Mouse (Mus musculus) adrenal gland, postnatal 25 days (tissue): Measurements from ENCODE around the gene Tmem74b. TPM values are rescaled to one million over a fixed set of nuclear protein-coding genes. Genes with fewer than 3 reads are reported as not detected.

Experiments
- DNase-seq: peaks from one replicate; pipeline ENCODE4 v3.0.0; 2021; ENCODE audit warnings: mixed read lengths
- long read RNA-seq: library from polyadenylated mRNA; stranded (forward); transcript quantifications from one replicate; pipeline ENCODE4 v2.0.0, GENCODE M21; 2021
- total RNA-seq: library from RNA; stranded (reverse); gene quantifications from 2 replicates; pipeline ENCODE4 v1.2.3, GENCODE M21; 2021

The Tmem74b gene
- 0.90 and 1.4 TPM in 2 replicates for total RNA-seq
- long read RNA-seq, partial matches to known transcripts: 0 of 3 reads
- long read RNA-seq, other reads (novel, unspliced or antisense): 1 of 3 reads

DNA sequence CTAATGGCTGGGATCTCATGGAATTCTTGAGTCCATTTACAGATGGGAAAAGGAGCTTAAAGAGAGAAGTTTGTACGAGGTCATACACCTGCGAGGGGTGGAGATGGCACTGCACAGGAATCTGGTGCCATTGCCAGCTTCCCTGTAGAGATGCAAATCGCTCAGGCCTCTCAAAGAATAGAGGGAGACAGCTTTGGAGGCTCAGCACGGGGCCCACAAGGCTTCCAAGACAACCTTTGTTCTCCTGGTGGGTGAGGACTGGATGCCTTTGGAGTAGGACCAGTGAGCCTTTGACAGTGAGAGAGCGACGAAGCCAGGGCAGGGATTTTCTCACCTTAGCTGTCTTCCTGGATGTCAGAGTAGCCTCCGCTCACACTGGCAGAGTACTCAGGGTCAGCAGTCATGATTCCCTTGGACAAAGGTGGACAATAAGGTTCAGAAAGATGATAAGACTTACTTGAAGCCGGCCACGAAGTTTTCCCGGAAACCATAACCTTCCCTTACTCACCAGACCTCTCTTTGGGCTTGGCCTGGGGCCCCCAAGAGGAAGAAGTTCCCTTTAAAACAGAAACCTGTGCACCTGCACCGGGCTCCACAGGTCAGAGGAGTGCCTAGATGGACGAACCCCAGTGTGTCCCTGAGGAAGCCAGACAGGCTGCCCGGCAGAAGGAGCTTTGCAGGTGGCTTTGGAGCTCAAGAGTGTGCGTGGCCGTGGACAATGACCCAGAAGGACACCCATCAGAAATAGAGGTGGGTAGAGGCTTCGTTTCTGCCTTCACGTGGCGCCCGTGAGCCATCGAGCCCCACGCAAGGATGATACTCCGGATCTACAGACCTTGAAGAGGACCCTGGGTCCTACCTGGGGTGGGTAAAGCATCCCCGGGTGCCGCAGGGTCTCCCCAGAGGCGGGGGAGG, at the start of gene Tmem74b:
Tmem74b (plus strand) TSS at position 778 of the 915 bp plus-strand sequence.
- DNase-seq: peak; percentile 5

DNA sequence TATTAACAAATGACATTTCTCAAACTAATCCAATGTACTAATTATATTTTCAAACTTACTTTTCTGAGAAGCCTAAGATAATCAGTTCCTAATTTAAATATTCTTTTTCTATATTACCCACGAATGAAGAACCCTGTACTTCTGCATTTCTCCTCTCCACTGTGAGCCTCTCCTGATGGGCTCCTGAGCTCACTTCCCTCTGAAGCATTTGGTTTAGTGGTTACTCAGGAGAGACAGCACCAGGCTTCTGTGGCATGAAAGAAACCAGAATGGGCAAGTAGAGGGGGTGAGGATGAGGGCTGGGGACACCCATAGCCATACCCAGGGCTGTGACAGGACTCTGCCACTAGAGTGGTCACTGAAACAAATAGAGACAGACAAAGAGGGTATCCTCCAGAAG, 49.8 kb upstream of the Tmem74b start:
- DNase-seq: no peak

DNA sequence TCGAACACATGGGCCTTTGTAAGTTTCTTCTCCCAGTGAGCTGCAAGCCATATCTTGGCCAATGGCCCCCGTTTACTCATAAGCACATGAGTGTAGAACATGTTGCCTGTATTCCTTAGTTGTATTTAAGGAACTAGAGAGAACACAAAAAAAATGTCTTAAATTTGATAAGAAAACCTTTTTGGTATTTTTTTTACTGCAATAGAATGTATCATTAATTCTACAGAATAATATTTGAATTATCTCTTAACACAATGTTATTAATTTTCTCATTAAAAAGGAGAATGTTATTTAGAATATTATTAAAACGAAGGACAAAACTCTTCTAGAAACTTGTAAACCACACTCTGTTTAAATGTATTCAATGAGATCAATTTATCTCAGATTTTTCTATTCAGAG, 33.4 kb upstream of the Tmem74b start, which contains the start of gene Rad21l:
Rad21l (minus strand) TSS at position 101 of the 400 bp plus-strand sequence.
- no peak for DNase-seq

DNA sequence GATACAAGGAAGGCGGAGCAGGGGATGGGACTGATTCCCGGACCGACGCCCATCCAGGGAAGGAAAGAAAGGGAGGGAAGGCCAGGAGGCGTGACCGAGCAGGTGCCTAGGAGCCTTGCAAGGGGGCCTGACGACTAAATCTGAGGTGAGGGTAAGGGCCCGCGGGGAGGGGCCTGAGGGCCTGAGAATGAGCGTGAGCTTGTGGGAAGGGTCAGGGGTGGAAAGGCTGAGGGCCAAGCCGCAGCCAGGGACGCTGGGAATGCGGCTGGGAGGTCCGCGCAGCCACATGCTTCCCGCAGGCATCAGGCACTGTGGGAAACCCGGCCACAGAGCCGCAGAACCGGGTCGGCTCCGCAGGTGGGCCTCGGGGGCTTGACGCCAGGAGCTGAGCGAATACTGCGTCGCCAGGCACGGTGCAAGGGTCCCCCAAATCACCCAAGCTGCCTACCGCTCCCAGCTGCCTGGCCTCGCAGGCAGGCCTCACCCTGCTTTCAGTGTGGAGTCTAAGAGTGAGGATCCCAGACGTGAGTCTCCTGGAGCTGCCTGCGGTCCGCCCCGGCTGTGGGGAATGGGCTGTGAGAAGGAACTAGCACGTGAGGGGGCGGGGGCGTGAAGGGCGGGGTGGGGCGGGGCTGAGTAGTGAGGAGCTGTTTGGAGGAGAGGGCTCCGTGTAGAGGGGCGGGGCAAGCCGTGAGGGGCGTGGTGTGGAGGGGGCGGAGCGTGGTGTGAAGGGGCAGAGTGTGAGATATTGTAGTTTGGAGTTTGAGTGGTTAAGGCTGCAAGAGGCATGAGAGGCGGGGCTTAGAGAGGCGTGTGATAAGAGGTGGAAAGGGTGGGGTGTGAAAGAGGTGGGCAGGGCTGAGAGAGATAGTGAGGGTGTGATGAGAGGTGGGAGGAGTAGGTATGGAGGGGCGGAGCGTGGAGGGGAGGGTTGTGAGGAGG, 31.5 kb upstream of the Tmem74b start:
- DNase-seq: no peak

DNA sequence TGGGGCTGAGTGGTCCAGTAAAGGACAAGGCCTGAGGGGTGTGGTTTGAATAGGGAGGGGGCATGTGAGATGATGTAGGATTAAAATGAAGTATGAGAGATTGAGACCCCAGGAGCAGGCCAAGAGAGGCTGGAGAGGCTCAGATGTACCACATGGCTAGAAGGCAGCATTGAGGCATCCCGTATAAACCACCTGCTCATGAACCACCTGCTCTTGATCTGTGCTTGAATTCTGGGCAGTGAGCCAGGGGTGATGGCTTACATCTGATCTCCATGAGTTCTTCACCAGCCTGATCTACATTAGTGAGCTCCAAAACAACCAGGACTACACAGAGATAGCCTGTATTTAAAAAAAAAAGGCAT, 30.9 kb upstream of the Tmem74b start:
- no peak for DNase-seq

DNA sequence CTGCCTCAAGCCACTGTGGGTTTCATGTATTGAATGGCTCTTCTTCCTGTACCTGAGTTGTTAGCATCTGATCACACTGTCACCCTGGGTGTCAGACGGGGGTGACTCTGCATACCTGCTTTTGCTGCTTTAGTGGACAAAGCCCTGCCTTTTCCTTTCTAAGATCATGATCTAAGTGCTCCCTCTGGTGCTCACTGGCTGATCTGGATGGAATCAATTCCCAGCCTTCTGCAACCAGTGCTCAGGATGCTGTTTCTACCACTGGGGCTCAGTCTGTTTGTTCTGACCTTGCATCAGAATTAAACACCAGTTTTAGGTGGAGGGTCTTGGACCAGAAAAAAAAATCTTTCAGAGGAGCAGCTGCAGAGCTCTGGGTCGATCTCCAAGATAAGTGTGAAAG, 25.6 kb upstream of the Tmem74b start:
- DNase-seq: no peak

DNA sequence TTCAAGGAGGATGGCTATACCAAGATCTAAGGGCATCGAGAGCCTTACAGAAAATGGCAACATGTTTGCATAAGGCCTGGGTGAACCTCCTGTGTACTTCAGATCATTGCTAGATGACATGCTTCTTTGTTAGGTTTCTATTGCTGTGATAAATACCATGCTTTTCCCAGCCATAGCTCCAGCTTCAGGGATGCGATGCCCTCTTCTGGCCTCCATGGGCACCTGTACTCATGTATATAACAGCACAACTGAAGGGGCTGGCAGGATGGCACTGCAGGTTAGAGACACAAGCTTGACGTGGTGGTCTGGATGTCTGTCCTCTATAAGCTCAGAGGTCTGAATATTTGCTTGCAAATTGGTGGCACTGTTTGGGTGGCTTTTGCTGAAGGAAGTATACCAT, 19.5 kb upstream of the Tmem74b start:
- DNase-seq: peak; percentile 29

DNA sequence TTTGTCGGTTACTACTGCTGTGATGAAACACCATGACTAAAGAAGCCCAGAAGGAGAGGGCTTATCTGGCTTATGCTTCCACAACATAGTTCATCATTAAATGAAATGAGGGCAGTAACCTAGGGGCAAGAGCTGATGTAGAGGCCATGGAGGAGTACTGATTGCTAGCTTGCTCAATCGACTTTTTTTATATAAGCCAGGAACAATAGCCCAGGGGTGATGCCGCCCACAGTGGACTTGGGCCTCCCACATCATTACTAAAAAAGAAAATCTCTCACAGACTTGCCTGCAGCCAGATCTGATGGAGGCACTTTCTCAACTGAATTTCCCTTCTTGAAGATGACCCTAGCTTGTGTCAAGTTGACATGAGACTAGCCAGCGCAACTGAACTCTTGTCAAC, 18.8 kb upstream of the Tmem74b start:
- no peak for DNase-seq

DNA sequence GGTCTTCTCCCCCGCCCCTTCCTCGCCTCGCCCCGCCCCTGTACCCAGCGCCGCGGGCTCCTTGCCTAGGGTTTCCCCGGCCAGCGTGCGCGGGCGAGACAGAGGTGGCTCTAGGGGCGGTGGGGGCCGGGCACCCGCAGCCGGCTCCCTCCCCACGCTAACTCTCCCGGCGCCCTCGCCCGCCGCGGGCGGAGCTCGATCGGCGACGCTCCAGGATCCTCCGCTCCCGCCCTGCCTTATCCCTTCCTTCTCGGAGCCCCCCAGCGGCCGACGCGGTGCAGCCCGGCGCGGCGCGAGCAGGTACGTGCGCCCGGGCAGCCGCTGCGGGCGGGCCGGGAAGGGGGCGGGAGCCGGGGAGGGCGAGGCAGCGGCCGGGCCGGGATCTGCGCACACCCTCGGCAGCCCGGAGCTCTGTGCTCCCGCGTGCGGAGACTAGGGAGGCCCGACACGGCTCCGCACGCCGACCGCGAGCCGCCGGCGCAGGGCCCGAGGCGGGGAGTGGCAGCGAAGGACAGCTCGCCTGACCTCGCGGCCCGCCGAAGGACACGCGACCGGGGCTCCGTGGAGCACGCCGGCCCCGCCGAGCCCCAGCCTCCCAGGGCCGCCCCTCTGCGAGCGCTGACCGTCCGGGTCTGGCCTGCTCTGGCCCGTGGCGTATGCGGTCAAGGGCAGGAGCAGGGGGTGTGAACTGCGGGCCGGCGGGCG, 490 bp downstream of the Tmem74b start:
- peak; percentile 57 for DNase-seq

DNA sequence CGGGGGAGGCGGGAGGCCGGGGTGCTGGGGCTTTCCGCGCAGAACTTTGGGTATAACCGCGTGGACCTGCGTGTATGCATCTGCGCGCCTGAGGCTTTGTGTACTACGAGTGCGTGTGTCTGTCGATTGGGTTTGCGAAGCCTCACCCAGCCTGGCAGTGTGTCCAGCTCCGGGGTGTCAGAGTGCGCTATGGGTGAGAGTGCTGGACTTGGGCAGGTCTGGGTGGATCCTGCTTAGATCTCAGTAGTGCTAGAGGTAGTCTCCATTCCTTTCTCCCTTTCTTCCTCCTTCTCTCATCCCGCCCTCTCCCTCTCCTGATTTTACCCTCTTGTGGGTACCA, 1.0 kb downstream of the Tmem74b start:
- DNase-seq: no peak

DNA sequence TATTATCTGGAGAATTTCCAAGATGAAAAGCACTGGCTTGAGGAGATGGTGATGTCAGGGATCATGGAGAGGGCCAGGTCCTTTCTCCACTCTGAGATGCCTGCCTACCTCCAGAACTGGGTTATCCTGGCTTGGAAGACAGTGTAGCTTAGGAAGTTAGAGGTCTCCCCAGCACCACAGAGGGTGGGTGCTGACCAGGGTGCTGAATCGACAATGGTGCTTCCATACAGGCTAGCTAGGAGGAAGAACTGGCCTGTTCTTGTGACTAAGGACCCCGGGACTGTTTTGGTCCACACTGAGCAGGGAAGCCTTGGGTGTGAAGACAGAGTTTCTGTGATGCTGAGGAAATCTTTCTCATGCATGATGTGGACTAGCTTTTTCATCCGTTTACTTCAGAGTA, 10.8 kb downstream of the Tmem74b start:
- DNase-seq: peak; percentile 32

DNA sequence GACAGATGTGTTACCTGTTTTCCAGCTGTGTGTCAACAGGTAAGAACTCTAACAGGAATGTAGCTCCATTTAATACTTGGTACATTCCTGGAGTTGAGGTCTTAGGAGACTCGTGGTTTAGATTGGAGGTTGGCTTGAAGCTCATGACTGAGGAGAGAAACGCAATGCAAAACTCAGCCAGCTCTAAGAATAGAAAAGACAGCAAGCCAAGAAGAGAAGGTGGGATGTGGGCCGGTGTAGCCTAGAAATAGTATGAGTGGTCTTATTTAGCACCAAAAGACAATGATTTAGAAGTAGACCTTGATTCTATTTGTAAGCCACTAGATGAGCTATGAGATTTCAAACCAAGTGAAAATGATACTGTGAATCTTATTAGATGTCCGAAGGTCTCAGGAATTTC, 13.7 kb downstream of the Tmem74b start:
- DNase-seq: no peak

DNA sequence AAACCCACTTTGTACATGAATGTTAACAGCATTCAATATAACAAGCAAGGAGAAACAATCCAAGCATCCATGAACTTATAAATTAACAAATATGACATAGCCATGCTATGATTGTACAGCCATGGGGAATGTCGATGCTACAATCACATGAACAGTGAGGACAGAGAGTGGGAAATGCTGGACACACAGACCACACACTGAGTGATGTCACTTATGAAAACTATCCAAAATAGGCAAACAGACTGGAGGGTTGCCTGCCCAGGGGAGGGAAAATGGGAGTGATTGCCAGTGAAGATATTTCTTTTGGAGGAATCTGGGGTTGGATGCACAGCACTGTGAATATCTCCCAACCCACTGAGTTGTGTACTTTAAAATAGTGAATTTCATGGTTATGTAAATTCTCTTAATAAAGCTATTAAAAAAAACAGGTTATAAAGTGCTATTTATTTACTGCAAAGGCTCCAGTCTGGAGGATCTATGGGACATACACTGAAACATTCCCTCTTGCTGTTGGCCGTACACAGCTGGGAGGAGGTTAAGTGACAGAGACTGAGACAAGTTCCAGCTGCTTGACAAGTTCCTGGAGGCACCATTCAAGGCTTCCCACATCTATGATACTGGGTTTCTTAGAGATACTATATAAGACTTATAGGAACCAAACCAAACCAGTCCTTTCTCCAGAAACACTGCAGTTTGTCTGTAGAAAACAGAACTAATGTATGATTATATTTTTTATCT, 14.7 kb downstream of the Tmem74b start:
- no peak for DNase-seq

DNA sequence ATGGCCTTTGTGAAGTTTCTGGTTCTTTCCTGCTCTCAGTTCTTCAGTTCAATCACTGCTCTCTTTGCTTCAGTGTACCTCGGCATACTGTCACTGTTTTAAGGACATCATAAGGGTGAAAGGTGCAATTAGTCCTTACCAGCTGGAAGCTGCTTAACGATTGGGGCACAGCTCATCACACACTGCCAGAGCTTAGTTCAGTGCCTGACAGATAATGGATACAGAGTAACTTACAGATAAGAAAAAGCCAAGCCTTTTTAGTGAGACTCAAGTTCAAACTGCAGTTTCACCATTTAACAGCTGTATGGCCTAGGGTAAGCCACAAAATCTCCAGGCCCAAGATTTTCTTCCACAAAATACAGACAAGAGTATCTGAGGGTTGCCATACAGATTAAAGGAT, 22.3 kb downstream of the Tmem74b start:
- no peak for DNase-seq

DNA sequence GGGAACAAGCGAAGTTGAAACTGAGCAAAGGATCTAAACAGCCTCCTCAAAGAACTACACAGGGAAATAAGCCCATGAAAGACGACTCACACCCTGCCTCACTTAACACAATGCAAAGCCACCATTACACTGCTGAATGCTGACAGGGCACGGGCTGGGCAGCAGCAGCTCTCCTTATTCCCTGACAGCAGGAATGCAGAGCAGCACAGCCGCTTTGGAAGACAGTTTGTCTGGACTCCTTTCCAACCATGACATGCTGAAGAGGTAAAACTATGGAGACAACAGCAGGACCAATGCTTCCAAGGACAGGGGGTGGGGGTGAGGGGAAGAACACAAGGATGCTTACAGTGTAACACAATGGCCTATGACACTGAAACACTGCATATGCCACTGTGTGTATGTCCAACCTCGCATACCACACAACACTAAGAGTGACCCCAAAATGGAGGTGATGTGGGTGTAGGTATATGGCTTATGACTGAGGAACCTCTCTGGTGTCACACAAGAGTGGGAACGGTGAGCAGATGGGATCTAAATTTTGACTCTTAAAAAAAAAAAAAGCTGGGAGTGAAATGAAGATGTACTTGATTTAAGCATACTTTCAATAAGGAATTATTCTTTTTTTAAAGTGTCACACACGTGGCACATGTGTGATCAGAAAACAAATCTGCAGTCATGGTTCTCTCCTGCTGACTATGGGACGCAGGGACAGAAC, 31.5 kb downstream of the Tmem74b start:
- DNase-seq: no peak

DNA sequence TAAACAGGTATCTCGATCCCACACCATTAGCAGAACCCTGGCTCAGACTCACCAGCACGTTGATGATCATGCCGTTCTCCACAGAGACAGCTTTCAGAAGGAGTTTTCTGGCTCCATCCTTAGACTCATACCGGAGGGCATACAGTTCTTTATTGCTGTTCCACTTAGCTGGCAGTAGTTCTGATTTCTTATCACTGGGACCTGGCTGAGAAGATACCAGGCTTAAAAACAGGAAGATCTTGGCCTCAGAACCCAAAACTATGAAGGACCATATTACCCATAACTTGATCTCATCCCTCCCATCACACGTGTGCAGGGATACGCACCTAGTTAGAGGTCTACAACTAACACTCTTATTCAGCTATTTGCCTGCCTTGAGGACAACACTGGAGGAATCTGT, 33.6 kb downstream of the Tmem74b start:
- DNase-seq: no peak

DNA sequence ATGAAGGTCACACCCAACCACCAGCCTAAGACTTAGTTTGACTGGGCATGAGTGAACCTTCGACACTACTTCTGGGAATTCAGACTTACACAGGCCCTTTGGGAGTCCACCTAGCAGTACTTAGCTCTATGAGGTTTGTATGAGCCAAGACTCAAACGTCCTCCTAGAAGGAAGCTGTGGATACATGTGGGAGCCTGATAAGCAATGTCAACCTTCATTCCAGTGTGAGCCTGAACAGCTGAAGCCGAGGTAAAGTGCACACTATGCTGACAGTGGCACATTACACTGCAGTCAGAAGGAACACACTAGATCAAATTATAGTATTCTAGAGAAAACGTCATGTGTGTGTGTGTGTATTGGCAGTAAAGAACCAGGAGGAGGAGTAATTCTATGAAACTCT, 36.7 kb downstream of the Tmem74b start:
- DNase-seq: no peak

DNA sequence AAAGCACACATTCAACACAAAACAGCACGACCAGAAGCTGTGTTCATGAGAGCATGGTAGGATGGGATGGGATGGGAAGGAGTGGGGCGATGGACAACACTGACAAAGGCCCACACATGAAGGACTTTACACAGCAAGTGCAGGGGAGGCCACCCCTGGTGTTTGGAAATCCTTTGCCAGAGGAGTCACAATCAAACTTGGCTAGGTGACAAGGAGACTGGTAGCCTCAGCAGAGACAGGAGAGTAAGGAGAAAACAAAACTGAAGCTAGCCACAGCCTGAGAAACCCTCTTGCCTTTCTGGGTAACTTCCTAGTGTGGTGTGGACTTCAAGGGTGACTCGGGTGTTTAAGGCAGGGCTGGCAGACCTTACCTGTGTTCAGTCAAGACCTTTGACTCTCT, 37.3 kb downstream of the Tmem74b start:
- DNase-seq: no peak

DNA sequence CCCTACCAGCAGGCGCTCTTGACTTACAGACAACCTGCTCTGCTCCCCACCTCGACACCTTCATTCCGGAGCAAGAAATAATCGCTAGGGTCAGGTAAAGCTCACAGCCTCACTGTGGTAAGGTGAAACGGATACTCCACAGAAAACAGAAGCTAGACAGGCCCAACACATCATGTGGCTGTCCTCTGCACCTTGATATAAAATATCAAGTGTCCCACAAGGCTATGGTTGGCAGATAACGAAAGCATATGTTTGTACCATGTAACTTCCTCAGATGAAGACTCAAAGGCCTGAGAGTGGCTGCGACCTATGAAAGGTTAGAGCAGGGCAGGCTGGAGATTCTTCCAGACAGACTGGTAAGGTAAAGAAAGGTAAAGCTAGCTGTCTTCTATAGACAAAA, 37.7 kb downstream of the Tmem74b start:
- DNase-seq: no peak

DNA sequence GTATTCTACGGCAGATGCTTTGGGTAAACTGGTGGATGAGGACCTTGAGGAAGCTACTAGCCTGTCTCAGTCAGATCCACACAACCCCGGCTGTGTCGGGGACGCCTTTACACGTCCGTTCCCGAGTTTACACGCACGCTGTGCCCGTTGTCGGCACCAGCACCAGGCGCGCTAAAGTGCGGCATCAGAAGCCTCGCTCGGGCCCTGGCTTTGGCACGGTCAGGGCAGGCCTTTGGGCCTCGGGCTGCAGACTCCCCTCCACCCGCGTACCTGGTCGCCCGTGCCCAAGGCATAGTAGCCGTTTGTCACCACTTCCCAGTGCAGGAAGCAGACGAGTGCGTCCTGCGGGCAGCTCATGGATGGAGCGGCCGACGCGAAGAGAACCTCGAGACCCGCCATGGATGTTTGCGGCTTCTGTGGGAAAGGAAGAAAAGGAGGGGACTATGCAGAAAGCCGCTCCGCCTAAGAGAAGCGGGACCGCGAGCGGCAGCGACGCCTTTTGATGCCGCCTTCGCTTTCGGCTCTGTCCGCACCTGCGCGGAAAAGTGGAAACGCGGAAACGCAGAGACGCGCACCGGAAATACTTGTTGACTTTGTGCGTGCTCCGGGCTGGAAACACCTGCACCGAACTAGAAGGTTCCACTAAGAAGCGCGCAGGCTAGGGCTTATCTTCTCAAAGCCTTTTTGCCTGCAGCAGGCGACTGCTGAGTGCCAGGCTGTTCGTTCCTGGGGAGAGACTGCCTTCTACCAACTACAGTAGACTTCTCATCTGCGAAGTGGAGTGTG, 39.1 kb downstream of the Tmem74b start:
- DNase-seq: peak; percentile 84
